Mouse (Mus musculus) gastrocnemius, postnatal 4 days (tissue): ENCODE measurements around the gene Ntrk1. TPM values are rescaled to one million over a fixed set of nuclear protein-coding genes. Genes with fewer than 3 reads are reported as not detected.
A peak's percentile ranks its signal among the peaks of the same experiment; 100 is the strongest.

Experiments used
- DNase-seq, 2 experiments: peaks; one replicate each; pipeline ENCODE4 v3.0.0; 2021 to 2022; ENCODE audit warnings: low spot score in 2 of 2, mixed read lengths in 2 of 2
- total RNA-seq, 2 experiments: library from RNA; stranded (reverse); gene quantifications; 2 replicates each; pipeline ENCODE4 v1.2.3; 2021

The Ntrk1 gene
- total RNA-seq, 2 experiments from 2014 or later = 0.10 to 0.13 TPM

DNA sequence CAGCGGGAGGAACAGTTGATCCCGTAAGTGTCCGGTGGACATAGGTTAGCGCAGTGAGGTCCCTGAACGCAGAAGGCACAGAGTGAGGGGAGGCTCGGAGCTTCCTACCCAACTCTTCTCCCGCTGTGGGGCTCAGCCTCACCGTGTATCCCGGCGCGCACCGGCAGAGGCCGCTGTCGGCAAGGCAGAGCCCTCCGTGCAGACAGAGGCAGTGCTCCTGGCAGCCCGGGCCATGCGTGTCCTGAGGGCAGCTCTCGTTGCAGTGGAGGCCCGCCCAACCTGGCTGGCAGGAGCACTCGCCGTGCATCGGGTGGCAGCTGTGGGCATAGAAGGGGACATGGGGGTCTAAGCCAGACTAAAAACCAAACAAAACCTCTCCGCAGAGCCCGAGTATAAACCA lies 39.0 kb downstream of the Ntrk1 start:
- DNase-seq = peak; percentile 83 to 90

DNA sequence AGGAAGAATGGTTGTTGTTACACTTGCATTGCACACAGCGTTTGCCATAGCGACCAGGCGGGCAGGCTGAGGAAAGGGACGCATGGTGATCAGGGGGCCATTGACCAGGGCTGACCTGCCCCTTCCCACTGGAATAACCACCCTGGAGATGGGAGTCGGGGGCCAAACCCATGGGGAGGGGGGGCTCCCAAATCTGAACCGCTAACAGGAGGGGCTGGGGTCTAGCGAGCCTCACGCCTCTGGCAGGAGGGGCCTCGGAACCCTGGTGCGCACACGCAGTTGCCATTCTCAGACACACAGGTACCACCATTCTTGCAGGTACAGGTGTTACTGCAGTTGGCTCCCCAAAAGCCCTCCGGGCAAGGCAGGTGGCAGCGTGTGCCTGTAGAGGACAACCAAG lies 41.1 kb downstream of the Ntrk1 start:
- no peak for DNase-seq

DNA sequence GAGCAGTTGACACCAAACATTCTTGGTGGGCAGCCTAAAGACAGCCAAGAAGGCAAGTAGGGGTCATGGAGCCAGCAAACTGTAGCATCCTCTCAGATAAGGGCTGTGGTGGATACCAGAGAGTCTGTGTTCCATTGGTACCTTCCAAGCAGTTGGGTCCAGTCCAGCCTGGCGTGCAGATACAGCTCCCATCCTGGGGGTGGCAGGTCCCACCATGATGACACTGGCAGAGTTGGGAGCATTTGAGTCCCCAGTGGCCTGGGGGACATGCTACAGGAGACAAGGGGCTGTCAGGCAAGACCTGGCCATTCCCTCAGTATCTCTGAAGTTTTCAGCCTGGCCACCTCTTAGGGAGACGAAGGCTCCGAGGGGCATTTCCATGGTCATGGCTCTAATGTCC lies 42.4 kb downstream of the Ntrk1 start:
- no peak for DNase-seq

DNA sequence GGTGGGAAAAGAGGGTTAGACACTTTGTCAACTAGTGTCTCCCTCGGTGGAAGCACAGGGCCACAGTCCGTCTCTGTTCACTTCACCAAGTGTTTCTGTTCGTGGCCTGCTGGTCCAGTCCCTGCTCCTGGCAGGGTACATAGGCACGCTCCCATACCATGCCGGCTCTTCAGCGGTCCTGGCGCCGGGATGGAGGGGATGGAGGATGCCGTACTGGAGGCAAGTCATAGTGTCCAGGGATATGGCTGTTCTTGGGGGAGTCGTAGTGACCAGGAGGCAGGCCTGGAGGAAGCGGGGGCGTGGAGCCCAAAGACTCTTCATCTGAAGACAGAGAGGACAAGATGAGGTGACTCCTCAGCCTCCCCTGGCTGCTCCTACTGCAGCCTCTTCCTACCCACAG lies 45.0 kb downstream of the Ntrk1 start:
- no peak for DNase-seq

DNA sequence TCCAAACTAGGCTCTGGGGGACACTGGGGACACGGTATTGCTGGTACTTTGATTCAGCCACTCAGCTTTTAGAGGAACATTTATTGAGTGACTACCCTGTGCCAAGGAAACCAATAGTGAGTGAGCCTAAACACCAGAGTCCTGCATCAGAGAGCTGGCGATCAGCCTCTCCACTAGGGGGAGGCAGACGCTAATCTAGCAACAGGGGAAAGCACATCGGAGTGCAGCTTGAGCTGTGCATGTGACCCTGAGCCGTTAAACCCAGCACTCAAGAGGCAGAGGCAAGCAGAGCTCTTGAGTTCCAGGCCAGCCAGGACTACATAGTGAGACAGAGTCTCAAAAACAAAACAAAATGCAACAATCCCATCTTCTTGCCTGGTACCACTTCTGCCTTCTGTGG lies 45.9 kb downstream of the Ntrk1 start:
- peak in 1 of 2 experiments; percentile 49 for DNase-seq

DNA sequence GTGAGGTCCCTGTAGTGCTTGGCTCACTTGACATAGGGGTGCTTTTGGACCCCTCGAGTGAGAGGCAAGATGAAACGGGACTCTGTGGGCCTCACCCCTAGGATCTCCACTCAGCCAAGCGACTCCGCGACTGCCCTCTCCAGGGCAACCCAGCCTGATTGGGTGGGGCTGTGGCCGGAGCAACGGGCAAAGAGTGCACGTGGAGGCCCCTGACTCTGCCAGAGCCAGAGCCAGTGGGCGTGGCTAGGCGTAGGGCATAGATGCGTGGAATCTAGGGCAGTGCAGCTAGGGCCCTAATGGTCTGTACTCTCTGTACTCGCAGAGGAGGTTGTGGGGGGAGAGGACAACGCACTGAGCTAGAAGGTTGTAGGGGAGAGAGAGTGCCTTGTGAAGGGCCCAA lies 46.5 kb downstream of the Ntrk1 start, which contains the start of gene Lrrc71:
Gene Lrrc71 (minus strand): TSS at position 195 of the 400 bp plus-strand sequence.
- DNase-seq = no peak

DNA sequence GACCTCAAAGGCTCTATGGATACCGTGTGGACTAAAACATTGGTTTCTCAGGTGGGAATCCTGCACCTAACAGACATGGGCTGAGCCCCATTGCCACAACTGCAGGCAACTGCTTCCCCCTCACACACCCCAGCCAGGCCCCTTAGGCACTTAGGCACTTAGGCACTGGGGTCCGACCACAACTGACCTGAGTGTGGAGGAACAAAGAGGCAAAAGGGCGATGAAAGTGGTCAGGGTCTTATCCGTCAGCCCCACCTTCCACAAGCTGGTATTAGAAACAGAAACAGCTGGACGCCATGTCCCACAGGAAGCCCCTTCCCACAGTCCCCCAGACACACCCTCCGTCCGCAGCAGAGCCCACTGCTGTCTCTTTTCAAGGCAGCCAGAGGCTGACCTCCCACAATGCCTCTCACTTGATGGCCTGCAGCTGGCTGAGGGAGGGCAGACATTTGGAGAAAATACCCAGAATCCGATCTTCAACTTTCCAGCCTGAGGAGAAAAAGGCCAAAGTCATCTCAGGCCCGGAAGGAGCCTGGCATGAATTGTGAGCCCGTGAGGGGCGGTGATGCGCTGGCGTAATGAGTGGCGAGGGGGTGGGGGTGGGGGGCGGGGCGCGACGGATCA lies 49.8 kb downstream of the Ntrk1 start:
- no peak for DNase-seq

DNA sequence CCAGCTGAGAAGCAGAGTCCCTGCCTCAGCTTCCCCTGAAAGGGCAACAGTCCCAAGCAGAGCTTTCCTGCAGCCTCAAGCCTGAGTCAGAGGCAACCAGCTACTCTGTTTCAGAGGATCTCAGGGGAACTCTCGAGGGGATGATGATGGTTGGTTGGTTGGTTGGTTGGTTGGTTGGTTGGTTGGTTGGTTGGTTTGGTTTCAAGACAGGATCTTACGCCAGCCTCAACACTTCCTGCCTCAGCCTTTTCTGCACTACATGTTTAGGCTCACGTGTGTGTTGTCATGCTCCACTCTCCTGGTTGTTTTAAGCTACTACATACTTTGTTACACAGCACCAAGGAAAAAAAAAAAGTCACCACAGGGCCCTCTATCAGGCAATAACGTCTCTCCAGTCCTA lies 51.0 kb downstream of the Ntrk1 start:
- no peak for DNase-seq

DNA sequence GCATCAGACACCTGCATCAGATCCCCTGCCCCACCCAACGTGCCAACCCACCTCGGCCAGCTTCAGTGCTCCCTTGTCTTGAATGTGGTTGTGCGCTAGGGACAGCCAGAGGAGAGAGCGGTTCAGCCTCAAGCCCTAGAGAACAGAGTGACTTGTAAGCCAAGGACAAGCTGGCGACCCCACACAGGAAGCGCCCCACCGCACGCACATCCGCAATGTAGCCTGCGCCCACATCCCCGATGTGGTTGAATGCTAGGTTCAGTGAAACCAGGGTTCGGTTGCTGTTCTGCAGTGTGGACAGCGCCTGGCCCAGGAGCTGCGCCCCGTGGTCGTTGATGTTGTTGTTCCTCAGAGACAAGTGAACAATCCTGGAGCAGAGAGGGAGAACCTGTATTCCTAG lies 52.2 kb downstream of the Ntrk1 start:
- no peak for DNase-seq

DNA sequence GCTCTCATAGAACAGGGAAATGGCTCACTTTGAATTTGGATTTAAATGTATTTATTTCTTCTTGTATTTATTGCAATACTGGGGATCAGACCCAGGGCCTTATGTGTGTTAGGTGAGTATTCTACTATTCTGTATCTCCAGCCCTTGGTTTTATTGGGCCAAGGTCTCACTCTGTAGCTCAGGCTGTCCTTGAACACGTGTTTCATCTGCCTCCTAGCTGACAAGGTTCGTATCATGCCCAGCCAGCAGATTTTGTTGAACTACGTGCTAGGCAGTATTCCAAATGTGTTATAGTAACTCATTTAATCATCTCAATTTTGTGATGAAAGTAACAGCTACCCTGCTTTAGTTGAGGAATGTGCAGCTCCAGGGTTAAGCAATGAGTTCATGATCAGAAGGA lies 52.9 kb downstream of the Ntrk1 start:
- no peak for DNase-seq

DNA sequence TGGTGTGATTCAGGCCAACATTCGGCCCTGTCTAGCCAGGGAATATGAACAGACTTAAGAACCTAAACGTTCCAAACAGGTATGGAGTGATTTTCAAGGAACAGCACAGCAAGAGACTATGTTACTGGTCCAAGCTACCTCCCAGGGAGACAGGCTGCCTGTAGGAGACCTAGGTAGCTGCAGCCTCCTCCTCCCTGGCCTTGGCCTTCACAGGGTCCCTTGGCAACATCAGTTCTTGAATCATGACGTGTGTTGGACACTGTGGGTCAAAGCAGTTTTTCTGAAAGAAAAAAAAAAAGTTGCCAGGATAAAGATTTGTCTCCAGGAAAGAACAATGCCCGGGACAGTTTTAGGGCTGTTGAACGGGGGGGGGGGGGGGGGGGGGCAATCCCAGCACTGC lies 56.1 kb downstream of the Ntrk1 start:
- DNase-seq = no peak

DNA sequence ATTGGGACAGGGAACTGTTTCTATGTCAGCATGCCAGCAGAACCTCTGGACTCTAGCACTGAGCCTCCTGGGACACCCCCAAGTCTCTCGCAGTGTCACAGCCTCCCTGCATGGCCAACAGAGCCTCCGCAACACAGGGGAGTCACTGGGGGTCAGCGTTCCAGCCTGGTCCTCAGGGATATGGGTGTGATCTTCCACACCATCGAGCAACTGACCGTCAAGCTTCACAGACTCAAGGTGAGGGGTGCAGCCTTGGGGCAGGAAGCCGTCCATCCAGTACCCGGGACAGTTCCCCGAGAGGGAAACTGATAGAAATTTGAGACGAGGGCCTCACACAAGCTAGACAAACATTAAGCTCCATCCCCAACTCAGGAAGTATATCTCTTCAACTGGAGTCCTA lies 59.6 kb downstream of the Ntrk1 start:
- DNase-seq = no peak

DNA sequence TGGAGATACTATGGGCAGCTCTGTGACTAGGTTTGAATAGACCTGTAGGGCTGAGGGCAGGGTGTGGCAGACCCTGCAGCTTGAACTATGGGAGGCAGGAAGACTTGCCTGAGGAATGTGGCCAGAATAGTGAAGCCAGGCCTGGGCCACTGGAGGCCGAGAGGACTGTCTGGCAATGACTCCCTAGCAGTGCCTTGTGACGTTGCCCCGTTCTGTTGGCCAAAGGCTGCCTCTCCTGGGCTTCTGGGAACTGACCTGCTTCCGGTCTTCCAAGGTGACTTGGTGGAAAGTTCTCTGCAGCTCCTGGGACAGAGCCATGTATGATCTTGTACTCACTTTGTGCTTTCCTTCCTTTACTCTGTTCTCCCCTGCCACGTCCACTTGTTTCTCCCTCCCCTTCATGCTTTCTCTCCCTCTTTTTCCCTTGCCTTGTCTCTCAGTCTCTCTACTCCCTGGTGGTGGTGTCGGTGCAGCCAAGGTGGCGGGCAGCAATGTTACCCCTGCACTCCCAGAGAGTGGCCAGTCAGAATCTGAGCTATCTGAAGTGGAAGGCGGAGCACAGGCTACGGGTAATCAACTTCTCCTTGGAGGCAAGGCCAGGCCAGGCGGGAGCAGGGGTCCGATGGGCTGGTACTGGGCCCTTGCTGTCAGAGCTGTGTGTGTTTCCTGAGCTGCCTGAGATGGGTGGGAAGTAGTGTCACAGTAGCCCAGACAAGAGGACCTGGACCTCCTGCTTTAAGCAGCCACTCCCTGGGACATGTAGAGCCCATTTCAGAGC lies 60.8 kb downstream of the Ntrk1 start:
- DNase-seq = no peak

DNA sequence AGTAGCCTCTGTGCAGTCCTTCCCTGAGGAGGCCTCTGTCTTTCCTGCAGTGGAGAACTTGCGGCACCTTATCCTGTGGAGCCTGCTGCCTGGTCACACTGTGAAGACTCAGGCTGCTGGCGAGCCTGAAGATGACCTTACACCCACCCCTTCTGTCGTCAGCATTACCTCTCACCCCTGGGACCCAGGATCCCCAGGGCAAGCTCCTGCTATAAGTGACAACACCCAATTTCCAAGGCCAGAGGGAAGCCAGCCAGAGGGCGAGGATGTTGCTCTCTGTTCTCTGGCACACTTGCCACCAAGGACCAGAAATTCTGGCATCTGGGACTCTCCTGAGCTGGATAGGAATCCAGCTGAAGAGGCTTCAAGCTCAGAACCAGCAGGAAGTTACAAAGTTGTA lies 61.9 kb downstream of the Ntrk1 start:
- no peak for DNase-seq

DNA sequence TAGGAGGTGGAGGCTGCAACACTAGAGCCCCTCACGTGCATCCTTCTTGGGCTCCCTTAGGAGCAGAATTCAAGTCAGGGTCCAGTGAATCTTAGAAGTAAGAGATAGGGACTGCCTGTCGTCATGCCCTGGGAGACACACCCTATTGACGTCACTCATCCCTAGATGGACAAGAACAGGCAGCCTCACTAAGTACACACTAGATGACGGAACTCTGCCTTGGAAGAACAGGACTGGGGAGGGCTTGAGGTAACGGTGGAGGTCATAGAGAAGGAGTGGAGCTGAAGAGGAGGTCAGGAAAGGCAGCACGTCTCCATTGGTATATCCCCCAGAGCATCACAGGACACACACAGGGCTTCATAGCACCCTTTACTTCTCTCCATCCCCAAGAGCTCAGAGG lies 66.3 kb downstream of the Ntrk1 start:
- no peak for DNase-seq

Other genes with a start within 250 kb of the Ntrk1 start
- 10 to 100 TPM; 22.6 to 24.3 TPM for gene Arhgef11, start 177.6 kb downstream of the Ntrk1 start, total RNA-seq
- under 1 TPM; 0.39 TPM for gene Lrrc71, start 46.5 kb downstream of the Ntrk1 start, total RNA-seq
- under 1 TPM; 0.15 to 0.18 TPM for gene Insrr, start 1.8 kb upstream of the Ntrk1 start, total RNA-seq
- 10 to 100 TPM; 20.8 to 26.2 TPM for gene Pear1, start 29.1 kb upstream of the Ntrk1 start, total RNA-seq
- gene Sh2d2a, start 51.6 kb upstream of the Ntrk1 start, total RNA-seq = under 1 TPM in 1 of 2 experiments, not detected in 1; 0.16 TPM
- 10 to 100 TPM; 56.7 to 58.3 TPM for gene Prcc, start 90.4 kb upstream of the Ntrk1 start, total RNA-seq
- gene Hdgf, start 111.2 kb upstream of the Ntrk1 start, total RNA-seq = 100 to 1,000 TPM; 179 to 182 TPM
- 10 to 100 TPM; 55.0 to 57.0 TPM for gene Mrpl24, start 124.3 kb upstream of the Ntrk1 start, total RNA-seq
- 10 to 100 TPM; 20.2 to 20.6 TPM for gene Isg20l2, start 135.2 kb upstream of the Ntrk1 start, total RNA-seq
- 1 to 10 TPM; 7.4 to 8.7 TPM for gene Rrnad1, start 135.6 kb upstream of the Ntrk1 start, total RNA-seq
- gene Crabp2, start 153.5 kb upstream of the Ntrk1 start, total RNA-seq = 1 to 10 TPM; 1.3 to 2.2 TPM
- 100 to 1,000 TPM; 169 to 207 TPM for gene Nes, start 175.9 kb upstream of the Ntrk1 start, total RNA-seq
- under 1 TPM in 1 of 2 experiments, not detected in 1; 0.12 TPM for gene Bcan, start 205.1 kb upstream of the Ntrk1 start, total RNA-seq
- under 1 TPM in 1 of 2 experiments, not detected in 1; 0.21 TPM for gene Hapln2, start 232.4 kb upstream of the Ntrk1 start, total RNA-seq
- 10 to 100 TPM; 11.4 to 11.8 TPM for gene Gpatch4, start 247.9 kb upstream of the Ntrk1 start, total RNA-seq